ENCODE assay signal across 8 mouse cellular contexts in the genomic region with DNA sequence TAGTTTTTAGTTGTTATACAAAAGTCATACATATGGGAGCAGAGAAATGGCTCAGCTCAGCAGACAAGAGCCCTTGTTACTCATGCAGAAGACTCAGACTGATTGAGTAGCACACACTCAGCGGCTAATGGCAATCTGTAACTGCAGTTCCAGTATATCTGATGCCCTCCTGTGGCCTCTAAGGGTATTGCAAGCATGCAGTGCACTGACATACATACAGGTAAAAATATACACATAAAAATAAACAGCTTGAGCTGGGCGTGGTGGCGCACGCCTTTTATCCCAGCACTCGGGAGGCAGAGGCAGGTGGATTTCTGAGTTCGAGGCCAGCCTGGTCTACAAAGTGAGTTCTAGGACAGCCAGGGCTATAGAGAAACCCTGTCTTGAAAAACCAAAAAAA. TPM values are rescaled to one million over a fixed set of nuclear protein-coding genes. Genes with fewer than 3 reads are reported as not detected.
DNase-seq lines count a peak whose midpoint lies in the region; ATAC-seq and TF ChIP-seq lines count a peak whose summit lies in the region.
"Not testable (repeated sequence)": the region's sequence is repeated elsewhere in the genome, so short reads cannot be mapped to it uniquely, and the experiment has no call there.

No protein-coding gene starts in this region.

- H3K9me3 ChIP-seq in E14TG2a.4 (ENCODE audit: low read length); embryonic facial prominence, embryonic 10.5 days; hindbrain, embryonic 10.5 days: not testable (repeated sequence)

- WGBS in embryonic facial prominence, embryonic 10.5 days: 70% methylated on average over 6 of the region's 6 CpGs
- WGBS in hindbrain, embryonic 10.5 days: 66% methylated on average over 6 of the region's 6 CpGs
- 64% methylated on average over 6 of the region's 6 CpGs for WGBS in small intestine, adult 2 months

- peak; percentile 94 for TF ChIP-seq CTCF in E14TG2a.4 (conservative IDR thresholded peaks at IDR 0.05; ENCODE audit: low read length)
- peak; percentile 9; the same call in 1 of the 2 replicates for TF ChIP-seq CTCF in small intestine, adult 2 months (IDR thresholded peaks at IDR 0.05; ENCODE audit: extremely low read depth, insufficient read length, insufficient replicate concordance, low read depth, low read length)

- H3K27ac ChIP-seq in embryonic facial prominence, embryonic 10.5 days (replicated peaks); hindbrain, embryonic 10.5 days; small intestine, adult 2 months (ENCODE audit: insufficient read depth, low read depth, low read length): not testable (repeated sequence)

- not testable (repeated sequence) for H3K27me3 ChIP-seq in E14TG2a.4 (ENCODE audit: insufficient read depth, low read length); embryonic facial prominence, embryonic 10.5 days (replicated peaks; ENCODE audit: low read depth, poor library complexity, severe bottlenecking); hindbrain, embryonic 10.5 days (ENCODE audit: insufficient read depth, poor library complexity, severe bottlenecking); small intestine, adult 2 months (ENCODE audit: control insufficient read depth, insufficient read depth, low read length)

- H3K4me1 ChIP-seq in E14TG2a.4 (replicated peaks; ENCODE audit: low read depth, low read length); embryonic facial prominence, embryonic 10.5 days; hindbrain, embryonic 10.5 days (replicated peaks); small intestine, adult 2 months (ENCODE audit: control insufficient read depth, insufficient read depth, insufficient read length, low read length): not testable (repeated sequence)

- not testable (repeated sequence) for TF ChIP-seq POLR2A in small intestine, adult 2 months (IDR thresholded peaks at IDR 0.05; ENCODE audit: low read depth, low read length)

- H3K4me3 ChIP-seq in E14TG2a.4 (replicated peaks; ENCODE audit: low read length); embryonic facial prominence, embryonic 10.5 days; hindbrain, embryonic 10.5 days; small intestine, adult 2 months (ENCODE audit: low read depth, low read length): not testable (repeated sequence)

- DNase-seq in brain, adult 2 months (ENCODE audit: low read depth, low spot score): peak; percentile 43
- DNase-seq in embryonic facial prominence, embryonic 10.5 days (ENCODE audit: low spot score): peak; percentile 50
- peak; percentile 38 for DNase-seq in hindbrain, embryonic 10.5 days (ENCODE audit: low spot score)
- peak; percentile 41 for DNase-seq in left cerebral cortex, postnatal 4 days
- peak; percentile 79 for DNase-seq in thymus, postnatal 4 days

- H3K36me3 ChIP-seq in E14TG2a.4 (ENCODE audit: insufficient read depth, low read length); embryonic facial prominence, embryonic 10.5 days (replicated peaks); hindbrain, embryonic 10.5 days; small intestine, adult 2 months (ENCODE audit: control insufficient read depth, insufficient read depth, low read length): not testable (repeated sequence)

- intact Hi-C loops in left cerebral cortex, postnatal 4 days (cut with DNase I): not testable (repeated sequence)

- ATAC-seq in megakaryocyte progenitor cell, adult 5-6 weeks (replicated peaks; ENCODE audit: poor library complexity): peak; percentile 91

RNA-seq across cellular contexts. Expression of a gene that starts 18.6 kb away (rescaled TPM):
- polyA plus RNA-seq in embryonic facial prominence, embryonic 10.5 days (2016; fragmentation: Nextera tagmentation; extraction: Ambion mirVana): 22.2 and 23.8 TPM in 2 replicates
- 23.2 and 24.0 TPM in 2 replicates for polyA plus RNA-seq in hindbrain, embryonic 10.5 days (2016; fragmentation: Nextera tagmentation; extraction: Ambion mirVana)
- 10 to 100 TPM; 26.8 to 27.4 TPM for total RNA-seq in left cerebral cortex, postnatal 4 days (2021)
- total RNA-seq in megakaryocyte progenitor cell, adult 5-6 weeks (2015): 8.7 and 9.3 TPM in 2 replicates
- total RNA-seq in megakaryocyte progenitor cell, adult 5-6 weeks (2017): 17.2 and 17.7 TPM in 2 replicates
- polyA plus RNA-seq in small intestine, adult 2 months (2012; rRNA removed): 3.3 and 8.3 TPM in 2 replicates
